ENCODE assay signal across 8 mouse cellular contexts in genomic region chr11:69413221-69414181, GRCm38 (mm10). TPM values are rescaled to one million over a fixed set of nuclear protein-coding genes. Genes with fewer than 3 reads are reported as not detected.
A peak's percentile ranks its signal among the peaks of the same experiment; 100 is the strongest.
DNase-seq lines count a peak whose midpoint lies in the region; ATAC-seq lines count a peak whose summit lies in the region.

Gene Kdm6b (minus strand): TSS chr11:69413675.

- ATAC-seq in inflammation-experienced regulatory T-cells, adult 6 months: no peak
- no peak for ATAC-seq in monocyte, adult 5-6 weeks (replicated peaks; ENCODE audit: insufficient number of reproducible peaks, low FRiP score, low TSS enrichment, poor library complexity, severe bottlenecking)

- intact Hi-C loops in left cerebral cortex, postnatal 4 days (cut with DNase I): no loop called here

- peak; percentile 82 to 88 for DNase-seq in right cerebral cortex, postnatal 10 days (ENCODE audit: low spot score in 2 of 2)
- DNase-seq in right cerebral cortex, postnatal 4 days: no peak
- DNase-seq in cerebellum, adult 9-10 months: peak; percentile 91
- no peak for DNase-seq in gastrocnemius, adult 8-10 months (ENCODE audit: low spot score in 2 of 2)
- peak; percentile 60 for DNase-seq in left cerebral cortex, postnatal 4 days
- DNase-seq in T-cell, adult 2 months (ENCODE audit: low spot score): no peak

RNA-seq across cellular contexts. Expression of gene Kdm6b, which starts in this region (rescaled TPM):
- 10 to 100 TPM; 19.1 to 22.9 (median 20.8) TPM for total RNA-seq in gastrocnemius, adult 8-10 months (2022)
- polyA plus RNA-seq in inflammation-experienced regulatory T-cells, adult 6 months (2017; shearing (Covaris generic)): 10 to 100 TPM; 20.7 to 39.7 (median 35.5) TPM
- 10 to 100 TPM; 77.2 to 85.8 TPM for total RNA-seq in left cerebral cortex, postnatal 4 days (2021)
- total RNA-seq in monocyte, adult 5-6 weeks (2017): 14.3 to 27.5 TPM (median 16.8 TPM) in 3 replicates

Comparison
In these comparisons a context has a peak if more than half of its experiments do, and no peak if none do; other contexts are left out.
1. DNase-seq: peak in right cerebral cortex, postnatal 10 days (2 of 2), cerebellum, adult 9-10 months (single experiment) and left cerebral cortex, postnatal 4 days (single experiment); none in right cerebral cortex, postnatal 4 days (single experiment), gastrocnemius, adult 8-10 months (0 of 2) and T-cell, adult 2 months (single experiment).